Comparison of ENCODE assay signal across 8 mouse cellular contexts in the genomic region with DNA sequence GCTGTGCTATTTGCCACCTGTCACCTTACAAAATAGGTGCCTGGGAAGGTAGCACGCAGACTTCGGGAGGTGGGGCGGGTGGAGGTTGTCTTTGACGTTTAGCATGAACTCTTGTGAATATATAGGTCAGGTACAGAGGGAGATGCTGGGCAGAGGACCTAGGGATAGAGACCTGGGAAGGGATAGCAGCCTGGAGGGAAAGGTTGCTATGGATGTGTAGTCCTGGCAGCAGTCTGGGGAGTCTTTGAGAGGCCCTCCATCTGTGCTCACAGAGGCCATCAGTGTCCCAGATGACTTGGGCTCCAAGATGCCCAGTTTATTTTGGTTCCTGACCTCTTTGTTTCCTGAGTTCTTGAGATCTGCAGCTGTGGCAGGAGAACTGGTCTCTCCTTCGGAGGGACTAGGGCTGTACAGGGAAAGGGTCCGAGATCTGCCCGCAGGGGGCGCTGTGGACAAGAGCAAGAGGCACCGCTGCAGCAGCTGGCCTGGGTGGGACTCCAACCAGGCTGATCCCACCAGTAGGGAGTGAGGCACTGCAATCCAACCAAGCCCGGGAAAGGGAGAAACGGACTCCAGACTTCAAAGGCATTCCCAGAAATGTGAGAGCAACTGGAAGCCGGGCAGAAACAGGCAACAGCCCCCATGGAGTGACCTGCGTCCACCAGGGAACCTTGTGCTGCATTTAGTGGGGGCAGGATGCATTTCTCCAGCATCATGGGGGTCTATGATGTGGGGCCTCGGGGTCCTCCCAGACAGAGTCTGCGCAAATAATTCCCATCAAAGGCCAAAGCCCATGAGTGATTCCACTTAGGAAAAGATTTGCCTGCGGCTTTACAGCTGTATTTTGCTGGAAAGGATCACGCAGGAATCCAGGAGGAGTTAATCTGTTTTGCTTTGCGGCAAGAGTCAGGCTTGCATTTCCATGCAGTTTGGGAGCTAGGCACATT.
DNase-seq lines count a peak whose midpoint lies in the region; ATAC-seq and TF ChIP-seq lines count a peak whose summit lies in the region.

No protein-coding gene starts in this region.

- H3K4me3 ChIP-seq in bone marrow macrophage, adult 2 months (ENCODE audit: insufficient read depth, low read length), result no peak overlapping the region
- no peak overlapping the region for H3K4me3 ChIP-seq in forebrain, embryonic 11.5 days (ENCODE audit: low read depth, low read length)

- H3K9me3 ChIP-seq in forebrain, embryonic 11.5 days (ENCODE audit: control insufficient read depth, low read length), result no peaks in the 10 kb centered on the region

- DNase-seq in CD4-positive helper T cell, adult 2 months (ENCODE audit: low read depth, low spot score), result peak; percentile 46
- peak; percentile 97 for DNase-seq in forebrain, embryonic 11.5 days (ENCODE audit: low spot score)
- DNase-seq in heart, postnatal 25 days (ENCODE audit: low spot score), result peak; percentile 19
- peak; percentile 44 for DNase-seq in layer of hippocampus, adult 9-10 months (ENCODE audit: low spot score)
- peak; percentile 94 for DNase-seq in lung, postnatal 10 days
- DNase-seq in retina, postnatal 1 day, result peak; percentile 90
- peak; percentile 79 to 84 for DNase-seq in thymus, postnatal 36 days

- no peaks in the 10 kb centered on the region for H3K4me1 ChIP-seq in bone marrow macrophage, adult 2 months (ENCODE audit: control insufficient read depth, insufficient read depth, low read length)
- 0 out of 2 replicates have a peak, but pooled peaks cover 2% of the 10 kb centered on the region for H3K4me1 ChIP-seq in forebrain, embryonic 11.5 days (replicated peaks; ENCODE audit: control insufficient read depth, insufficient read depth, low read length)

- 25% methylated on average over 18 of the region's 18 CpGs for WGBS in forebrain, embryonic 11.5 days

- 0 out of 2 replicates have a peak overlapping the region, but pooled peaks have one; percentile 2 for H3K4me2 ChIP-seq in forebrain, embryonic 11.5 days (ENCODE audit: low read depth, low read length, severe bottlenecking)

- no peaks in the 10 kb centered on the region for H3K27me3 ChIP-seq in forebrain, embryonic 11.5 days (ENCODE audit: control insufficient read depth, insufficient read depth, low read length)

- ATAC-seq in forebrain, embryonic 11.5 days (replicated peaks; ENCODE audit: low FRiP score), result peak; percentile 92

- H3K27ac ChIP-seq in bone marrow macrophage, adult 2 months (ENCODE audit: insufficient read depth, low read depth, low read length), result no peak overlapping the region
- no peak overlapping the region for H3K27ac ChIP-seq in forebrain, embryonic 11.5 days (ENCODE audit: low read depth, low read length)

- H3K9ac ChIP-seq in forebrain, embryonic 11.5 days (ENCODE audit: low read length), result no peak overlapping the region; the same call in 1 of the 2 replicates

- TF ChIP-seq POLR2A in bone marrow macrophage, adult 2 months (IDR thresholded peaks at IDR 0.05; ENCODE audit: borderline replicate concordance, low read depth, low read length), result no peak

- no peaks in the 10 kb centered on the region for H3K36me3 ChIP-seq in forebrain, embryonic 11.5 days (ENCODE audit: control insufficient read depth, insufficient read depth, low read length)

- peak; percentile 80 for TF ChIP-seq CTCF in bone marrow macrophage, adult 2 months (IDR thresholded peaks at IDR 0.05; ENCODE audit: low read depth, low read length)

- intact Hi-C loops in heart, postnatal 25 days (cut with DNase I), result no loop called here

Comparison
In these comparisons a context has a peak if more than half of its experiments do, and no peak if none do; other contexts are left out.
1. DNase-seq: peak in every context shown above with its lines; median percentile 97 in forebrain, embryonic 11.5 days; 94 in lung, postnatal 10 days; 90 in retina, postnatal 1 day; 82 in thymus, postnatal 36 days; 46 in CD4-positive helper T cell, adult 2 months; 44 in layer of hippocampus, adult 9-10 months; 19 in heart, postnatal 25 days.